Mouse (Mus musculus) heart, postnatal 10 days (tissue): ENCODE measurements at regions not wholly inside any gene's neighbourhood (a gene's known extent, or its start where the extent isn't known, plus 50 kb on each side); places are given as distances from the start of the nearest gene placed in this dataset.

Source experiments
- DNase-seq, 2 experiments: peaks; one replicate each; pipeline ENCODE4 v3.0.0; 2021
- intact Hi-C: fragments of 180-260 bp; cut with DNase I; formaldehyde crosslinking; loops from one replicate; pipeline ENCODE4 v1.15.1; 2025

GRCm38 (mm10) chr3:79996803-79997202, 112.5 kb downstream of the Fam198b start:
- intact Hi-C loops, result loop anchor here (5.0 kb wide), 1 partner anchor 60 kb away; no protein-coding TSS in a partner anchor
- no peak for DNase-seq

- intact Hi-C loops, result no loop called here
- DNase-seq, result no peak
These were observed 118.0 kb downstream of the Fam198b start for GRCm38 (mm10) chr3:80002335-80002734.

GRCm38 (mm10) chr3:80003300-80004090, 119.2 kb downstream of the Fam198b start:
- intact Hi-C loops, result no loop called here
- DNase-seq, result no peak

- intact Hi-C loops, result no loop called here
- no peak for DNase-seq
These were observed 120.2 kb downstream of the Fam198b start for GRCm38 (mm10) chr3:80004556-80004955.

GRCm38 (mm10) chr3:80004966-80005365, 120.6 kb downstream of the Fam198b start:
- DNase-seq, result peak; percentile 44 to 46
- intact Hi-C loops, result loop anchor here (5.0 kb wide), 3 partner anchors 37 to 118 kb away; no protein-coding TSS in a partner anchor

- DNase-seq, result no peak
- intact Hi-C loops, result loop anchor here (5.0 kb wide), 3 partner anchors 37 to 118 kb away; no protein-coding TSS in a partner anchor
These were observed 121.0 kb downstream of the Fam198b start for GRCm38 (mm10) chr3:80005371-80005770.

- intact Hi-C loops, result loop anchor here (5.0 kb wide), 3 partner anchors 36 to 119 kb away; no protein-coding TSS in a partner anchor
- DNase-seq, result no peak
These were observed 121.9 kb downstream of the Fam198b start for GRCm38 (mm10) chr3:80006263-80006662.

GRCm38 (mm10) chr3:80007006-80007405, 122.7 kb downstream of the Fam198b start:
- intact Hi-C loops, result loop anchor here (5.0 kb wide), 3 partner anchors 35 to 120 kb away; no protein-coding TSS in a partner anchor
- no peak for DNase-seq

GRCm38 (mm10) chr3:80009275-80009674, 124.9 kb downstream of the Fam198b start:
- intact Hi-C loops, result loop anchor here (5.0 kb wide), 3 partner anchors 33 to 122 kb away; no protein-coding TSS in a partner anchor
- DNase-seq, result no peak

- no peak for DNase-seq
- intact Hi-C loops, result no loop called here
These were observed 141.5 kb downstream of the Fam198b start for GRCm38 (mm10) chr3:80025795-80026194.

GRCm38 (mm10) chr3:80033071-80033470, 148.7 kb downstream of the Fam198b start:
- intact Hi-C loops, result no loop called here

GRCm38 (mm10) chr3:80038553-80039129, 154.3 kb downstream of the Fam198b start:
- intact Hi-C loops, result no loop called here
- peak; percentile 32 to 34 for DNase-seq

More at GRCm38 (mm10) chr3:80033071-80033470, 148.7 kb downstream of the Fam198b start:
- no peak for DNase-seq

- DNase-seq, result peak; percentile 76 to 78
- intact Hi-C loops, result loop anchor here (5.0 kb wide), 1 partner anchor 36 kb away; no protein-coding TSS in a partner anchor
These were observed 158.6 kb downstream of the Fam198b start for GRCm38 (mm10) chr3:80042756-80043484.

- intact Hi-C loops, result loop anchor here (5.0 kb wide), 1 partner anchor 57 kb away; no protein-coding TSS in a partner anchor
- DNase-seq, result no peak
These were observed 165.3 kb downstream of the Fam198b start for GRCm38 (mm10) chr3:80049495-80050225.

GRCm38 (mm10) chr3:80050920-80051319, 166.6 kb downstream of the Fam198b start:
- intact Hi-C loops, result loop anchor here (5.0 kb wide), 1 partner anchor 59 kb away; no protein-coding TSS in a partner anchor
- no peak for DNase-seq

- intact Hi-C loops, result loop anchor here (5.0 kb wide), 1 partner anchor 60 kb away; no protein-coding TSS in a partner anchor
These were observed 167.6 kb downstream of the Fam198b start for GRCm38 (mm10) chr3:80051963-80052362.

GRCm38 (mm10) chr3:80052879-80053278, 168.5 kb downstream of the Fam198b start:
- intact Hi-C loops, result loop anchor here (5.0 kb wide), 1 partner anchor 61 kb away; no protein-coding TSS in a partner anchor
- DNase-seq, result peak; percentile 50 to 71

More at GRCm38 (mm10) chr3:80051963-80052362, 167.6 kb downstream of the Fam198b start:
- DNase-seq, result peak; percentile 61 to 73

GRCm38 (mm10) chr3:80053435-80053834, 169.1 kb downstream of the Fam198b start:
- no peak for DNase-seq
- intact Hi-C loops, result loop anchor here (5.0 kb wide), 1 partner anchor 61 kb away; no protein-coding TSS in a partner anchor

GRCm38 (mm10) chr3:80056636-80057350, 172.5 kb downstream of the Fam198b start:
- intact Hi-C loops, result loop anchor here (5.0 kb wide), 1 partner anchor 79 kb away; no protein-coding TSS in a partner anchor
- DNase-seq, result no peak
